Mouse (Mus musculus) G1E (cell line): ENCODE data around the gene Zdhhc7. TPM values are rescaled to one million over a fixed set of nuclear protein-coding genes. Genes with fewer than 3 reads are reported as not detected.

Experiments used
- ATAC-seq: 2 replicates; pipeline ENCODE4 v1.8.0; 2016; ENCODE audit warnings: mild to moderate bottlenecking; ENCODE audit not compliant: insufficient number of reproducible peaks, poor library complexity, low FRiP score, severe bottlenecking; ENCODE audit errors: extremely low read depth
- DNase-seq: peaks from one replicate; pipeline ENCODE4 v3.0.0; 2012; ENCODE audit warnings: low spot score
- H3K27me3 ChIP-seq: 2 replicates; pipeline ENCODE4 v1.6.1; 2012; ENCODE audit warnings: mild to moderate bottlenecking, low read length, inconsistent platforms; ENCODE audit not compliant: insufficient read depth
- H3K36me3 ChIP-seq: replicated peaks from 2 replicates; pipeline ENCODE3; 2012; ENCODE audit warnings: mild to moderate bottlenecking, inconsistent platforms
- H3K4me1 ChIP-seq: 2 replicates; pipeline ENCODE4 v1.6.1; 2012; ENCODE audit warnings: low read depth, low read length, inconsistent platforms, mixed read lengths; ENCODE audit not compliant: insufficient read depth
- H3K4me3 ChIP-seq: 2 replicates; pipeline ENCODE4 v1.5.1; 2012; ENCODE audit warnings: low read depth, mild to moderate bottlenecking, inconsistent platforms, low read length, moderate library complexity, mixed read lengths
- H3K9me3 ChIP-seq: replicated peaks from 2 replicates; pipeline ENCODE4 v1.6.1; 2012; ENCODE audit warnings: inconsistent platforms
- CTCF ChIP-seq: IDR thresholded peaks from 2 replicates; pipeline ENCODE4 v1.5.1; 2012; ENCODE audit warnings: low read depth, low read length, inconsistent platforms, mixed read lengths
- GATA1 ChIP-seq: IDR thresholded peaks from 2 replicates; pipeline ENCODE4 v1.6.1; 2012; ENCODE audit warnings: borderline replicate concordance, low read length, inconsistent platforms, mixed read lengths
- GATA2 ChIP-seq: IDR thresholded peaks from 2 replicates; pipeline ENCODE4 v1.6.1; 2012; ENCODE audit warnings: low read depth, low read length, inconsistent platforms, borderline replicate concordance
- POLR2AphosphoS5 ChIP-seq: IDR thresholded peaks from 2 replicates; pipeline ENCODE4 v1.6.1; 2012; ENCODE audit warnings: low read depth, low read length, inconsistent platforms; ENCODE audit not compliant: insufficient replicate concordance
- TAL1 ChIP-seq: conservative IDR thresholded peaks from 2 replicates; pipeline ENCODE4 v1.6.1; 2012; ENCODE audit warnings: low read depth, low read length, inconsistent platforms, mixed read lengths
- polyA plus RNA-seq: library from polyadenylated mRNA; stranded (reverse); fragments of >175 nt; gene quantifications from 2 replicates; pipeline ENCODE4 v1.2.3, GENCODE M21; 2012
- total RNA-seq, 2 experiments: library from RNA; stranded (forward) in 1 of 2; stranded (reverse) in 1 of 2; fragments of 200-1000 nt in 1 of 2; fragments of >200 nt in 1 of 2; fragmentation: Nextera tagmentation in 1 of 2; gene quantifications; 2 replicates each; pipeline ENCODE4 v1.2.3; 2014 to 2017

The Zdhhc7 gene
- total and polyA plus RNA-seq, 3 experiments: 18.3 to 25.2 (median 24.9) TPM

- DNase-seq (no peak), ATAC-seq (no peak)
- TF ChIP-seq POLR2AphosphoS5: no peak
- no peak for TF ChIP-seq GATA2
- TF ChIP-seq TAL1: no peak
- TF ChIP-seq CTCF: no peak
- no peak for TF ChIP-seq GATA1
- no peaks in the 10 kb centered on the region for H3K9me3 ChIP-seq
- no peaks in the 10 kb centered on the region for H3K36me3 ChIP-seq
- H3K4me1 ChIP-seq: no peaks in the 10 kb centered on the region
- no peak overlapping the region for H3K4me3 ChIP-seq
- peaks cover 34% of the 10 kb centered on the region for H3K27me3 ChIP-seq
These were observed 37.7 kb upstream of the Zdhhc7 start for GRCm38 (mm10) chr8:120138958-120139357.

DNA sequence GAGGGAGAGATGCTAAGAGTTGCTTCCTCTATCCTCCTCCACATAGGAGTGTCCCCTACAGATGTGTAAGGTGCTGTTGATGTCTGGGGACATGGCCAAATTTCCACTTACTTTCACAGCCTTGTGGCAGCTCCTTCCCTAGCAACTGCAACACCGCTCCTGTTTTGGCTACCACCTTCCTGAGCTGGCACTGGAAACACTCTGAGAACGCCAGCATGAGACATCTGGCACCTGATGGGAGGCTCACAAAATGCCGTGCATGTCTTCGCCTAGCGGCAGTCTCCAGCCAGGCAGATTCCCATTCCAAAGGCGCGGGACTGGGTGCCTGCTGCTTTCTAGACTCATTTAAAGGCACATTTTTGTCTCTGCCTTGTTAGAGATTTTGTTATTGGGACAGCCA is 35.3 kb upstream of the Zdhhc7 start:
- H3K36me3 ChIP-seq: no peaks in the 10 kb centered on the region
- TF ChIP-seq CTCF (no peak), POLR2AphosphoS5 (no peak), GATA1 (no peak), TAL1 (no peak), GATA2 (no peak)
- no peak overlapping the region for H3K4me3 ChIP-seq
- DNase-seq (no peak), ATAC-seq (no peak)
- no peaks in the 10 kb centered on the region for H3K9me3 ChIP-seq
- H3K4me1 ChIP-seq: no peaks in the 10 kb centered on the region
- H3K27me3 ChIP-seq: peaks cover 38% of the 10 kb centered on the region

DNA sequence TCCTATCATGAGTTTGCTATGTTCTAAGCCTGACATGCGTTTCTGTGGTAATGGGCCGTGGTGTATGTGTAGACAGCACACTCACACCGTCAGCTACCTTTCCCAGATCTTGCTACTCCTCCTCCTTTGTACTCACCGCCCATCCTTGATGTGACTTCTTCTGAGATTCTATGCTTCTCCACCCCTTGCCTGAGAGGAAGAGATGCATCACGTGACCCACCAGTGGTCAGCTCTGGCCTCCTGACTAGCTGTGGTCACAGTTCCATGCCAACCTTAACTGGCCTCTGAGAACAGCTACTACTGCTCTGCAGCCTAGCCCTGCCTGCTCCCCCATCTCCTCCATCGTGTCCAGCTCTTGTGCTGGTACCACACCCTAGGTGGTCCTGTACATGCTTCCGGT is 34.4 kb upstream of the Zdhhc7 start:
- DNase-seq (no peak), ATAC-seq (no peak)
- Histone ChIP-seq H3K27me3 (peaks cover 41% of the 10 kb centered on the region), H3K36me3 (no peaks in the 10 kb centered on the region), H3K9me3 (no peaks in the 10 kb centered on the region), H3K4me1 (no peaks in the 10 kb centered on the region), H3K4me3 (no peak overlapping the region)
- TF ChIP-seq GATA1 (no peak), CTCF (no peak), GATA2 (no peak)

DNA sequence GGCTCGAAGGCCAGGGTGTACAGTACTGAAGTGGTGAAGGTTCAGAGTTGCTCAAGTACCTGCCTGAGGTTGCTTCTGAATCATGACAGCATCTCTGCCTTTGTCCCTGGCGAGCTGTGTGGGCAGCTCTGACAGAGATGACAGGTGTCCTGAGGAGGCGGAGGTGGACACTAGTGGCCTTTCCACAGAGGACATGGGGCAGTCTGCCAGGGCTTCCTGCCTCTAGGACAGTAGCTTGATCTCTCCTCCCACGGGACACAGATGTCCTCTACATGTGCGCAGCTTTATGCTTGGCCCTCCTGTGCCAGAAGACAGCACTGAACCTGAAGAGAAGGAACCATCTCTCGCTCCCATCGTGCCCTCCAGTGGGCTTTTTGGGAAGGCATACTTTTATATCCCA is 31.9 kb upstream of the Zdhhc7 start:
- H3K9me3 ChIP-seq: no peaks in the 10 kb centered on the region
- no peaks in the 10 kb centered on the region for H3K36me3 ChIP-seq
- TF ChIP-seq GATA2 (no peak), CTCF (no peak), TAL1 (no peak)
- ATAC-seq (no peak), DNase-seq (no peak)
- no peaks in the 10 kb centered on the region for H3K4me1 ChIP-seq
- peaks cover 29% of the 10 kb centered on the region for H3K27me3 ChIP-seq
- H3K4me3 ChIP-seq: no peak overlapping the region

DNA sequence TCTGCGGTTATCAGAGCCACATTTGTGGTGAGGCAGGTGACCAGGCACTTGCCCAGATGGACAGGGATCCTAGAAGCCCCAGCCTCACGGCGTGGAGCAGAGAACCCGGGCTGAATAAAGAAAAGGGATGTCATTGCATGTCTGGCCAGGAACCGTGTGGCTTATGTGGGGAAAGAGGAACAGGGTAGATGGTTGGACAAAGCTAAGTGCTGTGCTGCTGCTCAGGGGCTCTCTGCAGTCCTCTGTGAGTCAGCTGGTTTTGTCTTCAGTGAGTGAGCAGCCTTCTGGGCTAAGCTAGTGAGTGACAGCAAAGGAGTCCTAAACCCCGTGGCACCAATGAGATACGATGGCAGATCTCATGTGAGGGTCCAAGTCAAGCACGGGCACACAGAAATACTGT is 29.9 kb upstream of the Zdhhc7 start:
- no peak overlapping the region for H3K4me3 ChIP-seq
- TF ChIP-seq GATA1 (no peak), CTCF (no peak), GATA2 (no peak), POLR2AphosphoS5 (no peak), TAL1 (no peak)
- H3K9me3 ChIP-seq: no peaks in the 10 kb centered on the region
- DNase-seq (no peak), ATAC-seq (no peak)
- no peaks in the 10 kb centered on the region for H3K36me3 ChIP-seq
- H3K4me1 ChIP-seq: no peaks in the 10 kb centered on the region
- H3K27me3 ChIP-seq: peaks cover 33% of the 10 kb centered on the region

GRCm38 (mm10) chr8:120129547-120129946 is 28.3 kb upstream of the Zdhhc7 start:
- H3K9me3 ChIP-seq: no peaks in the 10 kb centered on the region
- ATAC-seq (no peak), DNase-seq (no peak)
- no peak for TF ChIP-seq TAL1
- no peak for TF ChIP-seq GATA1
- TF ChIP-seq POLR2AphosphoS5: no peak
- TF ChIP-seq CTCF: no peak
- TF ChIP-seq GATA2: no peak
- H3K4me3 ChIP-seq: no peak overlapping the region
- H3K27me3 ChIP-seq: peaks cover 29% of the 10 kb centered on the region
- no peaks in the 10 kb centered on the region for H3K36me3 ChIP-seq
- no peaks in the 10 kb centered on the region for H3K4me1 ChIP-seq
